Mouse (Mus musculus): ENCODE results near the gene Hmg20b.

Hmg20b gene

DNA sequence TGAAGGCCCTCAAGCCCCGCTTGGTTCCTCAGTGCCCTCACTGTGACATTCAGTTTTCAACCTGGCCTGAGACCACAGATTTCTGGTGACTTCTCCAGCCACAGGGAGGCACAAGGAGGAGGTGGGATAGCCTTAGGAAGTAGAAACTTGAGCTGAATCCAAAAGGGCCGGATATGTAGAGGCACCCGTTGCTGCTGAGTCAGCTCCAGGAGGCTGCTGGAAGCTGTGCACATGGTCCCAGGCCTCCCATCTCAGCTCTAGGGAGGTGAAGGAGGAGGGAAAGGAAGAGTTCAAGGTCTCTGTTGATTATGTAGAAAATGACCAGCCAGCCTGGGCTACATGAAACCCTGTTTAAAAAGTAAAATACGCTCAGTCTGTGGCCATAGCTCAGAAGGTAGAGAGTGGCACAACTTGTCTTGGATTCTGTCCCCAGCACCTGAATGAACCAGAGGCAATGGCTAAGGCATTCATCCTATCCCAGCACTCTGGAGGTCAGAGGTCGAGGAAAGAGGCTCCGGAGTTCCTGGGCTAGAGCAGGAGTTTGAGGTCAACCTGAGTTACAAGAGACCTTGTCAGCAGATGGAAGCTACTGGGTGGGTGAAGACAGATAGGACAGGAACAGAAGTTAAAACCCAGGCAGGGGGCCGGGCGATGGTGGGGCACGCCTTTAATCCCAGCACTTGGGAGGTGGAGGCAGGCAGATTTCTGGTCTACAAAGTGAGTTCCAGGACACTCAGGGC is 4.6 kb upstream of the Hmg20b start:
- no peak for DNase-seq (ENCODE audit: low read depth)

- peak; percentile 68 for DNase-seq (ENCODE audit: low read depth)
Measured at GRCm38 (mm10) chr10:81351678-81352291, 1.5 kb upstream of the Hmg20b start.

GRCm38 (mm10) chr10:81349961-81350350 is 324 bp downstream of the Hmg20b start:
- no peak for DNase-seq (ENCODE audit: low read depth)

- DNase-seq (ENCODE audit: low read depth): peak; percentile 70
Measured at GRCm38 (mm10) chr10:81349146-81349545, 1.1 kb downstream of the Hmg20b start.

DNA sequence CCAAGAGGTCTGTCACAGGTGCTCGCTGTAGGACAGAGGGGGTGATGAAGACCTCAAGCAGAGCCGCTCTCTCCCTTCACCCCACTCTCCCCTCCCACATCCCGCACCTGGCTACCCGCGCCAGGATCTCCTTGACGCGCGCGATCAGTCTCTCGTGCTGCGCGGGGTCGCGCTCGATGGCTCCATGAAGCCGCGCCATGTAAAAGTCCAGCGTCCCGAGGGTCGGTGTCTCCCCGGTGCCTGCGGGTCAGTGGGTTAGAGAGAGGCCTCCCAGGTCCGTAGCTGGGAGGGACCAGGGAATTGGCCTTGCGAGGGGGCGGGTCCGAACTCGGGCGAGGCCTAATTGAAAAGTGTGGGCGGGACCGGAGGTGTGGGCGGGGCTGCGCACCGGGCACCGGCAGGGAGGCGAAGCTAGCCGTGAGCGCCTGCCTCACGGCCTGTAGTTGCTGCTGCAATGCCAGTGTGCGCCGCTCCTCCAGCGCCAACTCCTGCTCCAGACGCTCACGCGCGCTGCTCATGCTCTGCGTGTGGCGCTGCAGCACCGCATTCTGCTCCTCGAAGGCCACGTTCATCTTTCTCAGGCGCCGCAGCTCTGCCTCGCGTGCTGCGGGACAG is 3.7 kb downstream of the Hmg20b start:
- peak; percentile 64 for DNase-seq (ENCODE audit: low read depth)

DNA sequence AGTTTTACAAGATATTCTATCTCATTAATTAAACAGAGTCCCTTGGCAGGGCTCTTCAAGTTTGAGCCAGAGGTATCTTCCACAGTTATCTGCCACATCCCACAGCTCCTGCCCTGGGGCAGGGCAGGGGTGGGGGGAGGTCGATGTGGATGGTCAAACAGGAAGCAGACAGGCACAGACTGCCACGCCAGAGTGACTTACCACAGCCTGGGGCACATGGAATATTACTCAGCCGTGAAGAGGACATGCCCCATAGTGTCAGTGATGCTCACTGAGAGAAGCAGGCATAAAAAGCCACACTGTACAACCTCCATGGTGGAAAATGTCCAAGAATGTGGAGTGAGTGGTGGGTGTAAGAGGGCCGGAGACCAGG is 5.1 kb downstream of the Hmg20b start:
- DNase-seq (ENCODE audit: low read depth): no peak

- no peak for DNase-seq (ENCODE audit: low read depth)
Measured at GRCm38 (mm10) chr10:81344421-81345161, 5.7 kb downstream of the Hmg20b start.

- no peak for DNase-seq (ENCODE audit: low read depth)
Measured at GRCm38 (mm10) chr10:81342686-81343505, 7.4 kb downstream of the Hmg20b start, which contains the start of gene Gipc3. TSS of gene Gipc3 (minus strand) at chr10:81343266.

- no peak for DNase-seq (ENCODE audit: low read depth)
Measured at GRCm38 (mm10) chr10:81341333-81341949, 8.8 kb downstream of the Hmg20b start.

GRCm38 (mm10) chr10:81340551-81341332 is 9.5 kb downstream of the Hmg20b start:
- DNase-seq (ENCODE audit: low read depth): peak; percentile 54

- no peak for DNase-seq (ENCODE audit: low read depth)
Measured at GRCm38 (mm10) chr10:81336558-81336957, 13.7 kb downstream of the Hmg20b start.

- DNase-seq (ENCODE audit: low read depth): no peak
Measured at GRCm38 (mm10) chr10:81335393-81336340, 14.6 kb downstream of the Hmg20b start.

DNA sequence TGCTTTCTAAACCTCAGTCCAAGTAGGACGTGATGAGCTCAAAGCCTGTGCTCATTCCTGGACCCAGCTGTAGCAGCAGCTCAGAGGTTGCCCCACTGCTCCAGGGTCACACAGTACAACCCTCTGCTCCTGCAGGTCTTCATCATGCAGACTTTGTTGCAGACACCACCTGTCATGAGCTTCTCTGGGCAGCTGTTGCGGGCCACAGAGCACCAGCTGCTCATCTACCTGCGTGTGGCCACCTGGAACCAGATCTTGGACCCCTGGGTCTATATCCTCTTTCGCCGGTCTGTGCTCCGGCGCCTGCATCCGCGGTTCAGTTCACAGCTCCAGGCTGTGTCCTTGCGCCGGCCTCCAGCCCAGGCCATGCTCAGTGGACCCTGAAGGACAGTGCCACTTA is 16.0 kb downstream of the Hmg20b start:
- no peak for DNase-seq (ENCODE audit: low read depth)

DNA sequence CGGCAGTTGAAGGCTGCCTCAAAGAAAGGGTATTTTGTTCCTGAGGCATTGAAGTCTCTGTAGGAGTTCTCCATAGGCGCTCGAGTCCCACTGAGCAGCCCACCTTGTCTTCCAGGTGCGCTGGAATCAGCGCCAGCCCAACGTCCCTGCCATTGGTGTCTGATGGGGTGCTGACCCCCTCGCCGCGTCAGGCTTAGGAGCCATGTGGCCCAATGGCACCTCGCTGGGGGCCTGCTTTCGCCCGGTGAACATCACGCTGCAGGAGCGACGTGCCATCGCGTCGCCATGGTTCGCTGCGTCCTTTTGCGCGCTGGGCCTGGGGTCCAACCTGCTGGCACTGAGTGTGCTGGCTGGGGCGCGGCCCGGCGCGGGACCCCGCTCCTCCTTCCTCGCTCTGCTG is 18.0 kb downstream of the Hmg20b start:
- no peak for DNase-seq (ENCODE audit: low read depth)

DNA sequence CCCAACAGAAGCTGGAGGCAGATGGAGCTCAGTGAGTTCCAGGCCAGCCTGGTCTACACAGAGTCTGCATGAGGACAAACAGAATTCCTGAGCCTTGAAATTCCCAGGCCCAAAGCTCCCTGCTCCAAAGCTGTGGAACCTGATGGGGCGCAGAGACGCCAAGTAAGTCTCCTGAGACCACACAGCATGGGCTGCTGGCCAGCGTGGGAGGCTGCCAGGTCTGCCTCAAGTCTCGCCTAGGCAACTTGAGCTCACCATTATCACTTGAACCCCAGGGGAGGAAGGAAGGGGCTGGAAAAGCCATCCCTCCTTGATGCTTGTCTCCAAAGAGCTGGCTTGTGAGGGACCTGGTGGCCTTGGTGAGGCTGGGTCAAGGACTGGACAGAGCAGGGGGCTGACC is 20.3 kb downstream of the Hmg20b start:
- DNase-seq (ENCODE audit: low read depth): no peak

DNA sequence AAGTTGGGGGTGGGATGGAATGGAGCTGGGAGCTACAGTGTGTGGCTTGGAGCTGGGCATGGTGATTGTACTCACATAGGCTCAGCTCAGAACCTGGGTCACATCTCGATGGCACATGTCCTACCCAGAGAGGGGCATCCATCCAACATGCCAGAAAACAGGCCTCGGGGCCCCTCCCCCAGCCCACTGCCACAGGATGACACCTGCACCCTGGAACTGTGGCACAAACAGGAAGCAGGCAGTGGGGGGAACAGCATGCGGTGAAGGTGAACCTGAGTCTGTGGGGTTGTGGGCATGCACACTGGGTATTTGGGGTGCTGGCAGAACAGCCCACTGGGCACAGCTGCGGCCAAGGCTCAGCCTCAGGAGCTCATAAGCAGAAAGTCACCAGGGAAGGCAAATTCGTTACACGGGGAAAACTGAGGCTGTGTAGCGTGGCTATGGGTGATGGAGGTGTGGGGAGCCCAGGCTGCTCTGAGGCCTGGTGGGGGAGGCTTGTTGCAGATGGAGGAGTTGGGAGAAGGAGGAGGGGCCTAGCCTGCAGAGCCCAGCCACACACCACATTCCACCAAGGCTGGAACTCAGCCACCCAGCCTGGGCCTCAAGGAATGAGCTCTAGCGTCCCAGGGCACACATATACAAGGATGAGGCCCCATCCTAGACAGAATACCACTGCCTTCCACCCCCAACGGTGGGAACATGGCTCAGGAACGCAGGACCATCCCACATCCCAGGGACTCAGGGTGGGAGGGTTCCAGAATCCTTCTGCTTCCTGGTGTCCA is 20.9 kb downstream of the Hmg20b start:
- DNase-seq (ENCODE audit: low read depth): no peak

GRCm38 (mm10) chr10:81328386-81328785 is 21.9 kb downstream of the Hmg20b start, which contains the start of gene Tbxa2r:
TSS of gene Tbxa2r (plus strand) at chr10:81328731.
- DNase-seq (ENCODE audit: low read depth): no peak

DNA sequence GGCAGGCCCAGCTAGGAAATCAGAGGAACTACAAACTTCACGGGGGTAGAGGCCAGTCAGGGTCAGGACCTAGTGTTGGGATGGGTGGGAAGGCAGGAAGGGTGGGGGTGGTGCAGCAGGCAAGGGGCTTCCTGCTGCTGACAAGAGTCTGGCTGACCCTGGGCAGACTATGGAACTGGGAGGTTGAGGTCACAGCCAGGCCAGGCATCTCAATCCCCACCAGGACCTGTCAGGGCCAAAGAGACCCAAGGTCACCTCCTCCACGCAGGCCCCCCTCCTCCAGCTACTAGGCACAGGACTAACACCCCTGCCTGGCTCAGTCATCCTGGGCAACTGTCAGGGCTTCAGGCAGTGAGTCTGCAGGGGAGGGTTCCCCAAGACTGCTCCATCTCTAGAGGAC is 22.3 kb downstream of the Hmg20b start:
- no peak for DNase-seq (ENCODE audit: low read depth)

All from c-Kit-positive CD71-positive TER-119-negative erythroid progenitor cells, embryonic 14.5 days (primary cell).